Mouse (Mus musculus): ENCODE data around the gene Chuk.

DNA sequence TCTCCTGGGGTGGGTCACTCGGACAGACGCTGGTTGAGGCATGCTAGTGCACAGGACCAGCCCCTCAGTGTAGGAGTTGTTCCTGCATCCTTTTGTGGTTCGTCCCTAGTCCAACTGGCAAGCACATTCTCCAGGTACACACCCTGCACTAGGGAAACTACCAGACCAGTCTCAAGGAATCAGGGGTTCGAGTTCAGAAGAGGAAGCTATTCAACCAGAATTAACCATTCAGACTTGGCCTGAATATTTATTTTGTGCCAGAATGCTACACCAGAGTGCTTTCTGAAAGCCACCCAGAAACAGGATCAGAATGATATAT lies 37.4 kb downstream of the Chuk start:
- TF ChIP-seq POLR2A (IDR thresholded peaks at IDR 0.05; ENCODE audit: low read depth, low read length), result no peak
- no peak for TF ChIP-seq CTCF (IDR thresholded peaks at IDR 0.05; ENCODE audit: extremely low read depth, insufficient read depth, insufficient read length, insufficient replicate concordance)

Measured in spleen, adult 2 months (tissue).